Mouse (Mus musculus): Measurements from ENCODE around the gene Kif6. TPM values are rescaled to one million over a fixed set of nuclear protein-coding genes. Genes with fewer than 3 reads are reported as not detected.

Gene Kif6
- polyA plus RNA-seq, 1 experiment from 2014 or later, result 1.6 TPM

GRCm38 (mm10) chr17:49880919-49881744 is 266.2 kb downstream of the Kif6 start:
- DNase-seq (ENCODE audit: low spot score, missing footprints) (no peak), ATAC-seq (ENCODE audit: low FRiP score) (no peak)
- Histone ChIP-seq H3K4me1 (ENCODE audit: control insufficient read depth, insufficient read depth, low read length) (0 out of 2 replicates have a peak, but pooled peaks cover under 1% of the 10 kb centered on the region), H3K4me2 (no peak overlapping the region), H3K27ac (ENCODE audit: low read depth, low read length) (no peak overlapping the region), H3K27me3 (ENCODE audit: control insufficient read depth, insufficient read depth, low read length) (no peaks in the 10 kb centered on the region), H3K9ac (ENCODE audit: low read length) (no peak overlapping the region), H3K4me3 (ENCODE audit: low read depth, low read length) (no peak overlapping the region), H3K36me3 (ENCODE audit: control insufficient read depth, insufficient read depth, low read length) (no peaks in the 10 kb centered on the region), H3K9me3 (ENCODE audit: control insufficient read depth, low read length) (no peaks in the 10 kb centered on the region)
- 88% methylated on average over 5 of the region's 5 CpGs for WGBS

- H3K27me3 ChIP-seq (ENCODE audit: control insufficient read depth, insufficient read depth, low read length), result no peaks in the 10 kb centered on the region
- no peak overlapping the region for H3K9ac ChIP-seq (ENCODE audit: low read length)
- ATAC-seq (ENCODE audit: low FRiP score) (no peak), DNase-seq (ENCODE audit: low spot score, missing footprints) (no peak)
- H3K4me2 ChIP-seq, result no peak overlapping the region
- no peak overlapping the region for H3K27ac ChIP-seq (ENCODE audit: low read depth, low read length)
- no peaks in the 10 kb centered on the region for H3K4me1 ChIP-seq (ENCODE audit: control insufficient read depth, insufficient read depth, low read length)
- H3K9me3 ChIP-seq (ENCODE audit: control insufficient read depth, low read length), result no peaks in the 10 kb centered on the region
- 84% methylated on average over 7 of the region's 7 CpGs for WGBS
- H3K36me3 ChIP-seq (ENCODE audit: control insufficient read depth, insufficient read depth, low read length), result no peaks in the 10 kb centered on the region
- no peak overlapping the region for H3K4me3 ChIP-seq (ENCODE audit: low read depth, low read length)
Observed at GRCm38 (mm10) chr17:49881796-49882195, 266.9 kb downstream of the Kif6 start.

GRCm38 (mm10) chr17:49883136-49883755 is 268.3 kb downstream of the Kif6 start:
- no peak for DNase-seq (ENCODE audit: low spot score, missing footprints)
- Histone ChIP-seq H3K27ac (ENCODE audit: low read depth, low read length) (no peak overlapping the region), H3K4me3 (ENCODE audit: low read depth, low read length) (no peak overlapping the region), H3K9ac (ENCODE audit: low read length) (no peak overlapping the region), H3K4me1 (ENCODE audit: control insufficient read depth, insufficient read depth, low read length) (no peaks in the 10 kb centered on the region), H3K9me3 (ENCODE audit: control insufficient read depth, low read length) (no peaks in the 10 kb centered on the region), H3K36me3 (ENCODE audit: control insufficient read depth, insufficient read depth, low read length) (no peaks in the 10 kb centered on the region), H3K27me3 (ENCODE audit: control insufficient read depth, insufficient read depth, low read length) (no peaks in the 10 kb centered on the region), H3K4me2 (no peak overlapping the region)
- 89% methylated on average over 8 of the region's 8 CpGs for WGBS
- no peak for ATAC-seq (ENCODE audit: low FRiP score)

GRCm38 (mm10) chr17:49885035-49885434 is 270.1 kb downstream of the Kif6 start:
- H3K27ac ChIP-seq (ENCODE audit: low read depth, low read length), result no peak overlapping the region
- ATAC-seq (ENCODE audit: low FRiP score) (no peak), DNase-seq (ENCODE audit: low spot score, missing footprints) (no peak)

GRCm38 (mm10) chr17:49889629-49890028 is 274.7 kb downstream of the Kif6 start:
- H3K4me1 ChIP-seq (ENCODE audit: control insufficient read depth, insufficient read depth, low read length), result 0 out of 2 replicates have a peak, but pooled peaks cover 3% of the 10 kb centered on the region
- no peak overlapping the region for H3K9ac ChIP-seq (ENCODE audit: low read length)
- no peak overlapping the region for H3K4me3 ChIP-seq (ENCODE audit: low read depth, low read length)
- H3K36me3 ChIP-seq (ENCODE audit: control insufficient read depth, insufficient read depth, low read length), result no peaks in the 10 kb centered on the region
- H3K4me2 ChIP-seq, result no peak overlapping the region
- ATAC-seq (ENCODE audit: low FRiP score) (peak; percentile 62), DNase-seq (ENCODE audit: low spot score, missing footprints) (no peak)
- no peaks in the 10 kb centered on the region for H3K9me3 ChIP-seq (ENCODE audit: control insufficient read depth, low read length)
- H3K27me3 ChIP-seq (ENCODE audit: control insufficient read depth, insufficient read depth, low read length), result no peaks in the 10 kb centered on the region
- H3K27ac ChIP-seq (ENCODE audit: low read depth, low read length), result no peak overlapping the region
- 27% methylated on average over 7 of the region's 7 CpGs for WGBS

More at GRCm38 (mm10) chr17:49885035-49885434, 270.1 kb downstream of the Kif6 start:
- H3K36me3 ChIP-seq (ENCODE audit: control insufficient read depth, insufficient read depth, low read length), result no peaks in the 10 kb centered on the region
- WGBS, result 75% methylated on average over 11 of the region's 11 CpGs
- H3K4me2 ChIP-seq, result no peak overlapping the region
- H3K9me3 ChIP-seq (ENCODE audit: control insufficient read depth, low read length), result no peaks in the 10 kb centered on the region
- H3K9ac ChIP-seq (ENCODE audit: low read length), result no peak overlapping the region
- H3K27me3 ChIP-seq (ENCODE audit: control insufficient read depth, insufficient read depth, low read length), result no peaks in the 10 kb centered on the region
- H3K4me1 ChIP-seq (ENCODE audit: control insufficient read depth, insufficient read depth, low read length), result 0 out of 2 replicates have a peak, but pooled peaks cover 3% of the 10 kb centered on the region
- H3K4me3 ChIP-seq (ENCODE audit: low read depth, low read length), result no peak overlapping the region

- no peaks in the 10 kb centered on the region for H3K9me3 ChIP-seq (ENCODE audit: control insufficient read depth, low read length)
- DNase-seq (ENCODE audit: low spot score, missing footprints), result no peak
- no peaks in the 10 kb centered on the region for H3K27me3 ChIP-seq (ENCODE audit: control insufficient read depth, insufficient read depth, low read length)
- no peak overlapping the region for H3K27ac ChIP-seq (ENCODE audit: low read depth, low read length)
- 0 out of 2 replicates have a peak, but pooled peaks cover 3% of the 10 kb centered on the region for H3K4me1 ChIP-seq (ENCODE audit: control insufficient read depth, insufficient read depth, low read length)
- no peak overlapping the region for H3K9ac ChIP-seq (ENCODE audit: low read length)
- no peak for ATAC-seq (ENCODE audit: low FRiP score)
- H3K36me3 ChIP-seq (ENCODE audit: control insufficient read depth, insufficient read depth, low read length), result no peaks in the 10 kb centered on the region
- no peak overlapping the region for H3K4me3 ChIP-seq (ENCODE audit: low read depth, low read length)
- 89% methylated on average over 16 of the region's 16 CpGs for WGBS
- no peak overlapping the region for H3K4me2 ChIP-seq
Observed at GRCm38 (mm10) chr17:49890861-49891260, 275.9 kb downstream of the Kif6 start.

- 0 out of 2 replicates have a peak, but pooled peaks cover 3% of the 10 kb centered on the region for H3K4me1 ChIP-seq (ENCODE audit: control insufficient read depth, insufficient read depth, low read length)
- H3K27ac ChIP-seq (ENCODE audit: low read depth, low read length), result no peak overlapping the region
- no peak for DNase-seq (ENCODE audit: low spot score, missing footprints)
- 91% methylated on average over 6 of the region's 6 CpGs for WGBS
- no peak overlapping the region for H3K9ac ChIP-seq (ENCODE audit: low read length)
- H3K4me2 ChIP-seq, result no peak overlapping the region
- no peak overlapping the region for H3K4me3 ChIP-seq (ENCODE audit: low read depth, low read length)
- H3K36me3 ChIP-seq (ENCODE audit: control insufficient read depth, insufficient read depth, low read length), result no peaks in the 10 kb centered on the region
- no peak for ATAC-seq (ENCODE audit: low FRiP score)
- no peaks in the 10 kb centered on the region for H3K9me3 ChIP-seq (ENCODE audit: control insufficient read depth, low read length)
- H3K27me3 ChIP-seq (ENCODE audit: control insufficient read depth, insufficient read depth, low read length), result no peaks in the 10 kb centered on the region
Observed at GRCm38 (mm10) chr17:49892390-49892789, 277.5 kb downstream of the Kif6 start.

GRCm38 (mm10) chr17:49894471-49894870 is 279.5 kb downstream of the Kif6 start:
- Histone ChIP-seq H3K4me1 (ENCODE audit: control insufficient read depth, insufficient read depth, low read length) (0 out of 2 replicates have a peak, but pooled peaks cover 1% of the 10 kb centered on the region), H3K9ac (ENCODE audit: low read length) (no peak overlapping the region), H3K27ac (ENCODE audit: low read depth, low read length) (no peak overlapping the region), H3K9me3 (ENCODE audit: control insufficient read depth, low read length) (no peaks in the 10 kb centered on the region), H3K27me3 (ENCODE audit: control insufficient read depth, insufficient read depth, low read length) (peaks cover 2% of the 10 kb centered on the region; the same call in 1 of the 2 replicates), H3K36me3 (ENCODE audit: control insufficient read depth, insufficient read depth, low read length) (no peaks in the 10 kb centered on the region), H3K4me2 (no peak overlapping the region), H3K4me3 (ENCODE audit: low read depth, low read length) (no peak overlapping the region)
- WGBS, result 87% methylated on average over 6 of the region's 6 CpGs
- DNase-seq (ENCODE audit: low spot score, missing footprints), result no peak
- ATAC-seq (ENCODE audit: low FRiP score), result no peak

- Histone ChIP-seq H3K4me3 (ENCODE audit: low read depth, low read length) (no peak overlapping the region), H3K4me1 (ENCODE audit: control insufficient read depth, insufficient read depth, low read length) (no peaks in the 10 kb centered on the region), H3K9me3 (ENCODE audit: control insufficient read depth, low read length) (no peaks in the 10 kb centered on the region), H3K4me2 (no peak overlapping the region), H3K27me3 (ENCODE audit: control insufficient read depth, insufficient read depth, low read length) (peaks cover 4% of the 10 kb centered on the region; the same call in 1 of the 2 replicates), H3K9ac (ENCODE audit: low read length) (no peak overlapping the region), H3K27ac (ENCODE audit: low read depth, low read length) (no peak overlapping the region), H3K36me3 (ENCODE audit: control insufficient read depth, insufficient read depth, low read length) (no peaks in the 10 kb centered on the region)
- ATAC-seq (ENCODE audit: low FRiP score), result peak; percentile 60; the same call in 1 of the 2 replicates
- WGBS, result 20% methylated on average over 7 of the region's 7 CpGs
- peak; percentile 98 for DNase-seq (ENCODE audit: low spot score, missing footprints)
Observed at GRCm38 (mm10) chr17:49898849-49899331, 284.0 kb downstream of the Kif6 start.
